Mouse (Mus musculus) kidney, adult 2 months (tissue): ENCODE measurements around the gene Rrn3.

Source experiments
- CTCF ChIP-seq: fragments of 200-500 bp; conservative IDR thresholded peaks from 2 replicates; pipeline ENCODE4 v1.5.1; 2011; ENCODE audit warnings: low read depth, mild to moderate bottlenecking, control low read depth, low read length, moderate library complexity, mixed read lengths; ENCODE audit not compliant: insufficient read depth, insufficient read length
- POLR2A ChIP-seq: fragments of 200-500 bp; IDR thresholded peaks from one replicate; pipeline ENCODE4 v1.6.1; 2011; ENCODE audit warnings: low read depth, low read length, control low read depth

DNA sequence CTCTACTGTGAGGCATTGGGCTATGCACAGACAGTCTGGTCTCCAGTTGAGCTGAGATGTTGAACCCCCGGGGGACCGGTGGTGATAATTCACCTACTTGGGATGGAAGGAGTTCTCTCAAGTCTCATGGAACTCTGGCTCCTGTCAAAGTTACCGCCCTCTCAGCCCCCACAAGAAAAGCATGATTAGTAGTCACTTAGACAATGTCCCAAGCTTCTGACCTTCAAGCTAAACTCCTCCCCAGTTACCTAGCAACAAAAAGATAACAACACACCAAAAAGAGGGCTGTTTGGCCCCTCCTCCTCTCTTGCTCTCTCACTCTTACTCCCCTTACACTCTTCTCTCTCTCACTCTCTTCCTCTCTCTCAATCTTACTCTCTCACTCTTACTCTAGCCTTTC is 16.0 kb upstream of the Rrn3 start:
- TF ChIP-seq CTCF = no peak
- TF ChIP-seq POLR2A = no peak
